Mouse (Mus musculus): ENCODE measurements at regions not wholly inside any gene's neighbourhood (a gene's known extent, or its start where the extent isn't known, plus 50 kb on each side); places are given as distances from the start of the nearest gene placed in this dataset.
"Not testable (repeated sequence)": the region's sequence is repeated elsewhere in the genome, so short reads cannot be mapped to it uniquely, and the experiment has no call there.

GRCm38 (mm10) chr9:43857988-43858387 lies 114.2 kb downstream of the Nectin1 start:
- no peak for DNase-seq (ENCODE audit: low read depth, low spot score)

GRCm38 (mm10) chr9:43858761-43859160 lies 115.0 kb downstream of the Nectin1 start:
- DNase-seq (ENCODE audit: low read depth, low spot score), result no peak

DNA sequence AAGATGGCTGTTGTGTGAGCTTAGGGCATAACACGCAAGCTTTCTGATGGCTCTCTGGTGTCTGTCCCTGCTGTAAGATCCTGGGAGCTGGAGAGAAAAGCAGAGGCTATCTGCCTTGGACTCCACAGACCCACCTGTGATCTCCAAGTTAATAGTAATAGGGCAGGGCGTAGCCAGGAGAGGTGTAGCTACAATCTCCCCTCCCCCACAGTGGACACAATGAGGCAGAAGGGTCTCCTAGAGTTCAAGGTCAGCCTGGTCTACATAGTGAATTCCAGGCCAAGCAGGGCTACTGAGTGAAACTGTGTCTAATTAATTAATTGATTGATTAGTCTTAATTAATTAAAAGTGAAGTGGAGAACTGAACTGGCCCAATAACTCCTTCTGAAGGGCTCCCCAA lies 116.5 kb downstream of the Nectin1 start:
- DNase-seq (ENCODE audit: low read depth, low spot score), result no peak

DNA sequence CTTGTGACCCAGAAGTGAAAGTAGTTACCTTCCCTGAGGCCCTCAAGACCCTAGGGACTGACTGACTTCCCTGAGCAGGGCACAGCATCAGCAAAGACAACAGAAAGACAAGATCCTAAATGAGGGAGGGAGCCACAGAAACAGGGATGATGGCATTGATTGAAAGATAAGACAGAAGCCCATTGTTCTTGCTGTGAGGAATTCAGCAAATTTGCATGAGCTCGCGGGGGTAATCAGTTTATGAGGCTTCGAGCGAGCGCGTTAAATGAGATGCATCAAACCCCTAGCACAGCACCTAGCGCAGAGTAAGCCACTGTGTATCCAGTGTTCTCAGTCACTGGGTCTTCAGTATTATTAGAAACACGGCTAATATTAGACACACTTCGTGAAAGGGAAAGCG lies 117.6 kb downstream of the Nectin1 start:
- no peak for DNase-seq (ENCODE audit: low read depth, low spot score)

GRCm38 (mm10) chr9:43862034-43862433 lies 118.2 kb downstream of the Nectin1 start:
- not testable (repeated sequence) for DNase-seq (ENCODE audit: low read depth, low spot score)

DNA sequence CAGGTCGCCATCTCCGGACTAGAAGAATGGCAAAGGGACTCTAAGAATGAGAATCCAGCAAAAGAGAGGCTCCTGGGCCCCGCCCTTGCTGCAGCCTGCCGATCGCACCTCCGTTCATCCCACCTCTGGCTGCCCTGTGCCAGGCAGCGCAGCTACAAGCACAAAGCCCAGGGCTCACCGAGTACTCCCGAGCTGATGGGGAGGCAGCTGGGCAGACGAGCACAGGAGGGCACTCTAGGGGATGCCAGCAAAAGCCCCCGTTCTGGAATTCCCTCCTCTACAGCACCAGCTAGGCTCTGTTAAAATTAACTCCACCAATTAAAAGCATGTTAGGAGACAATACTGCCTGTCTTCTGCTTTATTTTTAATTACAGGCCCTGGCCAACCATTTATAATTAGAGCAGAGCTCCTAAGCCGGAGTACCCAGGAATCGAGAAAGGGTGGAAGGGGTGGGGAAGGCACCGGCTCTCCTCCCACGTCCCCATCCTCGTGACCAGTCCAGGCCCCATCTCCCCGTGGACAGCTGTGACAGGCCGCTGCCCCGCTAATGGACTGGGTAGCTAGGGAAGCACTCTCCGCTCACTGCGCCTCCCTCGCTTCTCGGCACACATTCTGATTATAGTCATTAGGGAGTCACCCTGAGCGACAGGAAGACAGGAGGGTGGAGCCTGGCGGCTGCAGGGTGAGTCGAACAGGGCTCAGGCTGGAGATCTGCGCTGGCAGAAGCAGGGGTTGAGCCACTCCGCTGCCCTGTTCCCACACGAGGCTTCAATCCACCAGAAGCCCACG lies 120.0 kb downstream of the Nectin1 start:
- no peak for DNase-seq (ENCODE audit: low read depth, low spot score)

DNA sequence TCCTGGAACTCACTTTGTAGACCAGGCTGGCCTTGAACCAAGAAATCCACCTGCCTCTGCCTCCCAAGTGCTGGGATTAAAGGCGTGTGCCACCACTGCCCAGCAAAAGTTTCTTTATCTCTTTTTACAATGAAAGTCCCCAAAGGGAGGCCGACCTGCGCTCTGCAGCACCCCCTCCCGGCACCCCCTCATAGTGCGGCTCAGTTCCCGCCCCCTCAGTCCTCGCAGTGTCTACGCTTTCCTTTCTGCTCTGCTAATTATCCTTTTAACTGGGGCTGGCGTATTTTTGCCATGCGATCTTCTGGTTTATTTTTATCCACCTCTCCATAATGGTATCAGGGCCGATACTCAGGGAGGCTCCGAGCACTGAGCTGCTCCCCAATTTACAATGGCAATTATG lies 123.0 kb downstream of the Nectin1 start:
- no peak for DNase-seq (ENCODE audit: low read depth, low spot score)

- no peak for DNase-seq (ENCODE audit: low read depth, low spot score)
These were observed 130.1 kb downstream of the Nectin1 start for GRCm38 (mm10) chr9:43873841-43874240.

GRCm38 (mm10) chr9:43874332-43874731 lies 130.5 kb downstream of the Nectin1 start:
- DNase-seq (ENCODE audit: low read depth, low spot score), result no peak

DNA sequence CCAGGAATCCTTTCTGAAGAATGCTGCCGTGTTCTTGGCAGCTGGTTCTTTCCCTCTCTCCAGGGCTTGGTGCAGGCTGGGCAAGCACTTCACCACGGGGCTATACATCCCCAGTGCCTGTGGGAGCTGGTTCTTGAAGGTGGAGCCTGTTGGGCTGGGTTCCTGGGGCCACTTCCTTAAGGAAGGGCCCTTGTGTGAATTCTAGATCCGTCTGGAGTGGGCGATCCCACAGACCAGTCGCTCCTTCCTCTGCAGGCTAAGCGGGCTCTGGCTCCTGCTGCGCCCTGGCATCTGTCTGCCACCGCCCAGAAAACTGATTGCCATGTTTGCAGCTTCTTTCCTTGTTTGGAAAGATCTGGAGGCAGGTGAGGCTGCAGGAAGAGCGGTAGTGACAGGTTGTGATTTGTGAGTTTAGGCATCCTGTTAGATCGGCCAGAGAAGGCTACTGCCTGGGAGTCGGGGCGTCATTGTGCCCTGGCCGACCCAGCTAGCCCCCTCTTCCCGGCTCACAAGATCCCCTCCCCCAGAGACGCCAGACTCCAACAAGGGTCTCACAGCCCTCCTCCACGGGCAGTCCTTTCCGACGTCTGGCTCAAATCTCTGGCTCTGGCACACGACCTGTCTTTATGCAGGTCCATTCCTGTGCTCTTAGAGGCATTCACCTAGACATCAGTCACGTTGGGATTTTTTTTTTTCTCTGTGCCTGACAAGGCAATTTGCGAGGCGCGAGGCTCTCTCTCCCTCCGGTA lies 135.6 kb downstream of the Nectin1 start:
- no peak for DNase-seq (ENCODE audit: low read depth, low spot score)

- no peak for DNase-seq (ENCODE audit: low read depth, low spot score)
These were observed 136.2 kb downstream of the Nectin1 start for GRCm38 (mm10) chr9:43879969-43880396.

DNA sequence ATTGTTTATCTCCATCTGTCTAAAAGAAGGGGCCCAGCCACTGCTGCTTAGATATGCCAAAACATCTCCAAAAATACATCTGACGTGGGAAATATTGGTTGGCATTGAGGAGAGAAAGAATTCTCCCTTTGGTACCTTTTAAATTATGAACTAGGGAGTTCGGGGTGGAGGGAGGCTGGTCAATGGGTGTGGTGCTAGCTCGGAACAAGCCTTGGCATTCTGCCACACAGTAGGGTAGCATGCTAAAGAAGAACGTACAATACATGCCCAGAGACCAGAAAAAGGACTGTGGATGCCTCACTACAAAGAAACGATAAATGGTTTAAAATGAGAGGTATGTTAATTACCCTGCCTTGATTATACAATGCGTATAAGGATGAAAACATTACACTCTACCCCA lies 149.3 kb downstream of the Nectin1 start:
- DNase-seq (ENCODE audit: low read depth, low spot score), result no peak

DNA sequence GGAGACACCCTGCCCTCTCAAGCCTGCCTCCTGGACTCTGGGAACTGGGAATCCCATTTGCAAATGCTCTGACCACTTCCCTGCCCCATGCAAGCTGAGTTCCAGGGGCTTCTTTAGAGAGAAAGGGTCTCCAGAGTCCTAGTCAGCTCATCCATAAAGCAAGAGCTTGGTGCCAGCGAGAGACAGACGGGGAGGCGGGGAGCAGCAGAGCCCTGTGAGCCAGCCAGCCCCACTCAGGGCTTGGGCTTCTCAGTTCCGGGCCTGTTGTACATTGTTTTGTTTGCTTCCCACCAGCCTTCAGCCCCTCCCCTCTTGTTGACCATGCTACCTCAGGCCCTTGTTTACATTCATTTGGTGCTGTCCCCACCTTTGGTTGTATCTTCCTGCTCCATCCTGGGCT lies 143.9 kb upstream of the Thy1 start:
- DNase-seq (ENCODE audit: low read depth, low spot score), result no peak

- DNase-seq (ENCODE audit: low read depth, low spot score), result no peak
These were observed 134.9 kb upstream of the Thy1 start for GRCm38 (mm10) chr9:43908325-43908724.

GRCm38 (mm10) chr9:43915015-43915414 lies 128.2 kb upstream of the Thy1 start:
- no peak for DNase-seq (ENCODE audit: low read depth, low spot score)

DNA sequence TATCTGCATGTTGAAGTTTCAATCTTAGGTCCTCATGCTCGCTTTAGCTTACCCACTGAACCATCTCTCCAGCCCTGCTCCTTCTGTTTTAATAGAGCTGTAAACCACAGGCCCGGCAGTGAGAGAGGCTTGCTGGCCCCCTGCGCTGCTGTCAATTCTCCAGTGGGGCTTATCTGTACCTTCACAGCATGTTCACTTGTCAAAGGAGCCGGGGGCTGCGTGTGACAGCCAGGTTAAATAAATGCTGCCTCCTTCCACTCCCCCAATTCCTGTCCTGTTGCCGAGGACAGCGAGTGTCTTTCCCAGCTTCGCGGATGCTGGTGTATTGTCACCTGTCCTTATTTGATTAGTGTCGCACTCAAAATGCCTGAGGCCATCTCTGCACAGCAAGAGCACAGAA lies 125.7 kb upstream of the Thy1 start:
- DNase-seq (ENCODE audit: low read depth, low spot score), result no peak

DNA sequence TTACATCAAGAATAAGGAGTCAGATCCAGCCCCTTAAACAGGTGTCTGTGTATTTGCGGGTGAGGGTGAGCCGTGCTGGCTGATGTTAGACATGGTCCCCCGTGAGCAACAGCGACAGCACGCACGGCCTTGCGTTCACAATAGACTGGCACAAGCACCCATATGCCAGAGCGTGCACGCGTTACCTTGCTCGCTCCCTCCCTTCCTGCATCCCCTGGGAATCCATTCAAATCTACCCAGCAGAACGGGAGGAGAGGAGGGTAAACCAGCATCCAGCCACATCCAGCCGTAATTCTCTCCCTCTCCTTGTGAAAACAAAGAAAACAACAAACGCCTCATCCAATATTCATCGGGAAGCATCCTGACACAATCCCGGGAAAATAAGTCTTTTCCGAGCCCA lies 124.2 kb upstream of the Thy1 start:
- no peak for DNase-seq (ENCODE audit: low read depth, low spot score)

DNA sequence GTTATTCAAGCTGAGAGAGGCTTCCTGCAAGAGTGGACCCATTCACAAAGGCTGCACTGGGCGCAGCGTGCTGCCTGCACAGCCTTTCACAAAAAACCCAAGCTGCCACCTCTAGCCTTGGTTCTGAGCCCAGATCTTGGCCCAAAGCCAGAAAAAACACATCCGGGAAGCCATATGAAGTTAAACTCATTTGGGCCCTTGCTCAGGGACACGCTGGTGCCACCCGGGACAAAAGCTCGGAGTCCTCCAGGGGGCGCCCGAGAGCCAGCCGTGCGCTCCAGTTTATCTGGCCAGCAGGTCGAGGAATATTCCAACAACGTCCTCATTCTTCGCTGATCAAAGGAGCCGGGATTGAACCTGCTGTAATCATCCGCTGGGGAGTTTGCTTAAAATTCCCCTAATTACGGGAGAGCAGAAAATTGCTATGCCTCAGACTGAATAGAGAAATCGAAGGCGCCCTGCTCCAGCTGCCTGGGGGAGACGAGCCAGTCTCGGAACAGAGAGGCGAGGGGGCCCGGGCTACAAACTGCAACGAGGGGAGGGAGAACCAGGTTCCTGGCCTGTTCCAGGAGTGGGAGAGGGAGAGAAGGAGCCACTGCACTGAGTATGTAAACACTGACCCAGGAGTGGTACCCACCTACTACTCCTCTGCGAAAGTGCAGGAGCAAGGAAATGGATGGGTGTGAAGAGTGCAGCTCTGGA lies 123.0 kb upstream of the Thy1 start:
- no peak for DNase-seq (ENCODE audit: low read depth, low spot score)

DNA sequence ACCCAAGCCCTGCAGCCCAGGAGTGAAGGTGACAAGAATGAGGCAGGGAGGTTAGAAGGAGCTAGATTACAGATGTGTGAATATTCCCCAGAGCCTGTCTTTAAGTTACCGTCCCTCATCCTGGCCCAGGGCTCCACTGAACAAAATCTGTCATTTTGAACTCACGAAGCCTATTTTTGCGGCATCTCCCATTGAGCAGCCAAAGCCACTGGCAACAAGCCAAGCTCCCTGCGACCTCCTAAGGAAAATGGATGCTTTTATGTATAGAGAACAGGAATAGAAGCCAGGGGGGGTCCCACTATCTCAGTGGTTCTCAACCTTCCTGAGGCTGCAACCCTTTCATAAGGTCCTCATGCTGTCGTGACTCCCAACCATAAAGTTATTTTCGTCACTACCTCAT lies 121.0 kb upstream of the Thy1 start:
- DNase-seq (ENCODE audit: low read depth, low spot score), result no peak

GRCm38 (mm10) chr9:43923088-43923487 lies 120.1 kb upstream of the Thy1 start:
- no peak for DNase-seq (ENCODE audit: low read depth, low spot score)

DNA sequence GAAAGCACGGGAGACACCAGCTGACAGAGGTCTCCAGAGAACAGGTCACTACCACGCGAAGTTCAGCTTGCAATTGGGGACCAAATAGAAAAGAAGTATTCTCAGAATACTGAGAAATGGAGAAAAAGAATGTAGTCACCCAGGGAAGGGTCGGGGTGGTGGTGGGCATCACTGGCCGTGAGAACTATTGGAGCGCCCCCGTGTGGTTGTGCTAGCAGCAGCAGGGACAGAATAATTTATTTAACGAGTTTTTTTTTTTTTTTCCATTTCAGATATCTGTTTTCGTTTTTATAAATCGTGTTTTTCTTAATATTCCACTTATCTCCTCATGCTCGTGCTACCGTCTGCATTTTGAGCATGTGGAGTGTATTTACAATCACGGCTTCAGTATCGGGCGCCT lies 118.4 kb upstream of the Thy1 start:
- DNase-seq (ENCODE audit: low read depth, low spot score), result no peak

DNA sequence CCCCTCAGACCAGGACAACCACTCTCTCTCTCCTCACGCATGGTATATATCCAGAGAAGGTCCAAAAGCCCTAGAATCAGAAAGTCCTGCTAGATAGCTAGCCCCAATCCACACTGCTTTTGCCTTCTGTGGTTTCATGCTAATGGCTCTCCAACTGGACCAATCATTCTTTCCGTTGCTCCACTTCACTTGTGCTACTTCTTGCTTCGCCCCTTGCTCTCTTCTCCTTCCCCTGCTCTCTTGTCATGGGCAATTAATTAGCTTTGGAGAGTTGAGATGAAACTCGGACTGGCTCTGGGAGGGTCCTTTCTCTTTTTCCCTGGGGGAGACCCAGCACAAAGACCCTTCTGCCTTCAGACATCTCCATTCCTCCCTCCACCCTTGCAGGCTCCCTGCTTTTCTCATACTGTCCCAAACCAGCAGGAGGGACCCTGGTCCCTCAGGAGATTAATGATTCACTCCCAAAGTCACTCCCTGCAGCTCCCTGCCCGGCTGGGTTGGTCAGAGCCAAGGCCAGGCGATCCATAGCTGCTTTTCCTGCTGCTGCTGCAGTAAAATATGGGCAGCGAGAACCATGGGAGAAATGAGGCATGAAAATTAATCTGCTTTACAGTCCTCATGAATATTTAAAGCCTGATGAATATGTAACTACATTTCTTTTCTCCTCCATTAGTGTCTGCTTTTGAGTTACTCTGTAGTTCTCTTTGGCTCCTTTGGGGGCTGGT lies 113.7 kb upstream of the Thy1 start:
- DNase-seq (ENCODE audit: low read depth, low spot score), result no peak

Data from c-Kit-negative CD71-positive TER-119-positive erythroid progenitor cells, embryonic 14.5 days (primary cell).